Mouse (Mus musculus): ENCODE data around the gene Pex19.

Pex19 gene

GRCm38 (mm10) chr1:172134072-172134471 is 7.5 kb downstream of the Pex19 start:
- no peak for DNase-seq (ENCODE audit: low spot score)

- DNase-seq (ENCODE audit: low spot score) = no peak
Measured at GRCm38 (mm10) chr1:172140160-172140559, 13.6 kb downstream of the Pex19 start.

- no peak for DNase-seq (ENCODE audit: low spot score)
Measured at GRCm38 (mm10) chr1:172140825-172141224, 14.3 kb downstream of the Pex19 start.

GRCm38 (mm10) chr1:172141529-172141928 is 15.0 kb downstream of the Pex19 start:
- no peak for DNase-seq (ENCODE audit: low spot score)

- DNase-seq (ENCODE audit: low spot score) = peak; percentile 55
Measured at GRCm38 (mm10) chr1:172143570-172143969, 17.0 kb downstream of the Pex19 start.

GRCm38 (mm10) chr1:172147835-172148278 is 21.3 kb downstream of the Pex19 start, which contains the start of gene Dcaf8:
Gene Dcaf8 (plus strand): TSS chr1:172148084.
- peak; percentile 96 for DNase-seq (ENCODE audit: low spot score)

- DNase-seq (ENCODE audit: low spot score) = no peak
Measured at GRCm38 (mm10) chr1:172148279-172148954, 21.9 kb downstream of the Pex19 start.

- no peak for DNase-seq (ENCODE audit: low spot score)
Measured at GRCm38 (mm10) chr1:172148955-172149815, 22.6 kb downstream of the Pex19 start.

- DNase-seq (ENCODE audit: low spot score) = no peak
Measured at GRCm38 (mm10) chr1:172154536-172154935, 28.0 kb downstream of the Pex19 start.

- DNase-seq (ENCODE audit: low spot score) = no peak
Measured at GRCm38 (mm10) chr1:172155518-172155917, 29.0 kb downstream of the Pex19 start.

- DNase-seq (ENCODE audit: low spot score) = no peak
Measured at GRCm38 (mm10) chr1:172159970-172160369, 33.4 kb downstream of the Pex19 start.

GRCm38 (mm10) chr1:172160508-172160907 is 34.0 kb downstream of the Pex19 start:
- DNase-seq (ENCODE audit: low spot score) = no peak

GRCm38 (mm10) chr1:172162009-172162408 is 35.5 kb downstream of the Pex19 start:
- no peak for DNase-seq (ENCODE audit: low spot score)

GRCm38 (mm10) chr1:172162959-172163358 is 36.4 kb downstream of the Pex19 start:
- no peak for DNase-seq (ENCODE audit: low spot score)

GRCm38 (mm10) chr1:172167911-172168310 is 41.4 kb downstream of the Pex19 start:
- DNase-seq (ENCODE audit: low spot score) = no peak

GRCm38 (mm10) chr1:172169809-172170208 is 43.3 kb downstream of the Pex19 start:
- DNase-seq (ENCODE audit: low spot score) = no peak

GRCm38 (mm10) chr1:172172381-172172780 is 45.8 kb downstream of the Pex19 start:
- DNase-seq (ENCODE audit: low spot score) = no peak

- DNase-seq (ENCODE audit: low spot score) = no peak
Measured at GRCm38 (mm10) chr1:172173181-172173580, 46.6 kb downstream of the Pex19 start.

- no peak for DNase-seq (ENCODE audit: low spot score)
Measured at GRCm38 (mm10) chr1:172177791-172178190, 51.2 kb downstream of the Pex19 start.

- DNase-seq (ENCODE audit: low spot score) = no peak
Measured at GRCm38 (mm10) chr1:172179102-172179501, 52.5 kb downstream of the Pex19 start.

GRCm38 (mm10) chr1:172180881-172181280 is 54.3 kb downstream of the Pex19 start:
- DNase-seq (ENCODE audit: low spot score) = no peak

GRCm38 (mm10) chr1:172181777-172182176 is 55.2 kb downstream of the Pex19 start:
- no peak for DNase-seq (ENCODE audit: low spot score)

GRCm38 (mm10) chr1:172183056-172183455 is 56.5 kb downstream of the Pex19 start:
- no peak for DNase-seq (ENCODE audit: low spot score)

All from ovary, postnatal 14 days (tissue).